Mouse (Mus musculus): ENCODE results near the gene F2rl1.
"Not testable (repeated sequence)": the region's sequence is repeated elsewhere in the genome, so short reads cannot be mapped to it uniquely, and the experiment has no call there.

- TF ChIP-seq CTCF (IDR thresholded peaks at IDR 0.05; ENCODE audit: borderline replicate concordance, extremely low read depth, insufficient read depth, insufficient read length); POLR2A (IDR thresholded peaks at IDR 0.05; ENCODE audit: borderline replicate concordance, extremely low read depth, insufficient read depth, insufficient read length, poor library complexity, severe bottlenecking): not testable (repeated sequence)
Measured at GRCm38 (mm10) chr13:95533121-95533520, 8.1 kb upstream of the F2rl1 start.

Measured in brain, embryonic 14.5 days (tissue).